Mouse (Mus musculus): ENCODE data around the gene Spen.

GRCm38 (mm10) chr4:141576404-141576803 lies 38.0 kb upstream of the Spen start:
- no peak for TF ChIP-seq CTCF (IDR thresholded peaks at IDR 0.05; ENCODE audit: low read depth, low read length)
- no peak for TF ChIP-seq POLR2A (IDR thresholded peaks at IDR 0.05; ENCODE audit: borderline replicate concordance, low read depth, low read length)
